Mouse (Mus musculus) ES-E14 (cell line): ENCODE measurements around the gene Sat2.

Experiments used
- CHD2 ChIP-seq: IDR thresholded peaks from 2 replicates; pipeline ENCODE4 v1.6.1; 2014; ENCODE audit warnings: mild to moderate bottlenecking, low read depth, low read length, inconsistent platforms
- MAFK ChIP-seq: IDR thresholded peaks from 2 replicates; pipeline ENCODE4 v1.6.1; 2014; ENCODE audit warnings: mild to moderate bottlenecking, low read depth, low read length, inconsistent platforms; ENCODE audit not compliant: insufficient read depth
- ZC3H11A ChIP-seq: IDR thresholded peaks from 2 replicates; pipeline ENCODE4 v1.6.1; 2012; ENCODE audit warnings: low read depth, mild to moderate bottlenecking, inconsistent platforms, low read length, borderline replicate concordance
- ZNF384 ChIP-seq: IDR thresholded peaks from 2 replicates; pipeline ENCODE4 v1.6.1; 2012; ENCODE audit warnings: low read depth, low read length, inconsistent platforms

DNA sequence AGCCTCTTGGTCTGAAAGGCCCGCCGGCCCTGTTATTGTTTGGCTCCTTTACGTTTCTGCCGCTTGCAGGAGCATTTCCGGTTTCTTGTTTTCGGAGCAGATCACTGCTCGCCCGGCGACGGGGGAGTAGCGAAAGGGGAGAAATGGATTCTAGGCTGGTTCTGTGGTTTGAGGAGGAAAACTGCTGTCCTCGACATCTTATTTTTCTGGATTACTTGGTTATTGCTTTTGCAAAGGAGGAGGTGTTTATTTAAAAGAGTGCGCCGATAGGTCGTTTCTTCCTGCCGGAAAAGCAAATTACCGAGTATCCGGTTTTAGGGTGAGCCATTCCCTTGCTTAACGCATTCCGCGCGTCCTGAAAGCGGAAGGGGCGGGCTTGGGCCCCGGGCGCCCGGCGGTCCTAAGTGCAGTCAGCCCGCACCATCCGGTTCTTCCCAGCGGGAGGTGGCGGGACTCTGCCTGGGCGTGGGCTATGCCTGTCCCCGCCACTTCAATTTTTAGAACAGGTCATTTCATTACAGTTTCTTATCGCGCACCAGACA is 40.6 kb upstream of the Sat2 start:
- TF ChIP-seq CHD2 (no peak), ZC3H11A (no peak), ZNF384 (no peak), MAFK (no peak; the same call in 1 of the 2 replicates)
